Mouse (Mus musculus) ES-E14 (cell line): ENCODE data around the gene Prex1. TPM values are rescaled to one million over a fixed set of nuclear protein-coding genes. Genes with fewer than 3 reads are reported as not detected.
A peak's percentile ranks its signal among the peaks of the same experiment; 100 is the strongest.

Experiments used
- DNase-seq: peaks from one replicate; pipeline ENCODE4 v3.0.0-alpha.2; 2013; ENCODE audit warnings: low read depth, low spot score
- H3K27ac ChIP-seq: 2 replicates; pipeline ENCODE4 v1.5.1; 2012; ENCODE audit warnings: low read depth, mild to moderate bottlenecking, low read length, moderate library complexity, mixed read lengths; ENCODE audit not compliant: poor library complexity, insufficient read depth, severe bottlenecking
- H3K36me3 ChIP-seq: 2 replicates; pipeline ENCODE4 v1.6.1; 2012; ENCODE audit warnings: mild to moderate bottlenecking, low read length, moderate library complexity, mixed read lengths; ENCODE audit not compliant: control insufficient read depth, poor library complexity, insufficient read depth, severe bottlenecking
- H3K4me1 ChIP-seq, 2 experiments: fragments of 150-350 bp in 1 of 2; sonication (generic) in 1 of 2; 2 replicates each; pipeline ENCODE4 v1.6.1; 2012; ENCODE audit warnings: low read length in 2 of 2, mild to moderate bottlenecking in 1 of 2, mixed read lengths in 1 of 2; ENCODE audit not compliant: control insufficient read depth in 2 of 2, insufficient read depth in 2 of 2, poor library complexity in 1 of 2
- H3K4me3 ChIP-seq, 2 experiments: fragments of 150-350 bp in 1 of 2; sonication (generic) in 1 of 2; 2 replicates each; pipeline ENCODE4 v1.5.1; 2012; ENCODE audit warnings: low read length in 2 of 2, low read depth in 1 of 2, mild to moderate bottlenecking in 1 of 2, mixed read lengths in 1 of 2; ENCODE audit not compliant: insufficient read depth in 1 of 2, poor library complexity in 1 of 2, severe bottlenecking in 1 of 2
- H3K9ac ChIP-seq: 2 replicates; pipeline ENCODE4 v1.6.1; 2012; ENCODE audit warnings: low read depth, mild to moderate bottlenecking, low read length, mixed read lengths; ENCODE audit not compliant: poor library complexity, insufficient read depth, severe bottlenecking
- H3K9me3 ChIP-seq: fragments of 150-350 bp; sonication (generic); 2 replicates; pipeline ENCODE4 v1.6.1; 2012; ENCODE audit warnings: low read depth, mild to moderate bottlenecking, low read length; ENCODE audit not compliant: control insufficient read depth, insufficient read depth
- CHD2 ChIP-seq: IDR thresholded peaks from 2 replicates; pipeline ENCODE4 v1.6.1; 2014; ENCODE audit warnings: mild to moderate bottlenecking, low read depth, low read length, inconsistent platforms
- HCFC1 ChIP-seq: IDR thresholded peaks from 2 replicates; pipeline ENCODE4 v1.6.1; 2012; ENCODE audit warnings: low read length, inconsistent platforms, borderline replicate concordance; ENCODE audit not compliant: insufficient read depth
- MAFK ChIP-seq: IDR thresholded peaks from 2 replicates; pipeline ENCODE4 v1.6.1; 2014; ENCODE audit warnings: mild to moderate bottlenecking, low read depth, low read length, inconsistent platforms; ENCODE audit not compliant: insufficient read depth
- ZC3H11A ChIP-seq: IDR thresholded peaks from 2 replicates; pipeline ENCODE4 v1.6.1; 2012; ENCODE audit warnings: low read depth, mild to moderate bottlenecking, inconsistent platforms, low read length, borderline replicate concordance
- ZNF384 ChIP-seq: IDR thresholded peaks from 2 replicates; pipeline ENCODE4 v1.6.1; 2012; ENCODE audit warnings: low read depth, low read length, inconsistent platforms
- in situ Hi-C, 2 experiments: fragments of 600-800 bp; cut with MboI; formaldehyde crosslinking; loops; one replicate each; pipeline ENCODE4 v1.15.1; 2025; ENCODE audit warnings: low sequenced_read_pairs in 2 of 2, inconsistent platforms in 1 of 2; ENCODE audit not compliant: unreplicated experiment in 2 of 2
- total RNA-seq: library from RNA; depleted of rRNA; stranded (reverse); fragments of 300-350 nt; gene quantifications from 2 replicates; pipeline ENCODE4 v1.2.3, GENCODE M21; 2012

Gene Prex1
- total RNA-seq, 1 experiment, result 1.5 TPM

DNA sequence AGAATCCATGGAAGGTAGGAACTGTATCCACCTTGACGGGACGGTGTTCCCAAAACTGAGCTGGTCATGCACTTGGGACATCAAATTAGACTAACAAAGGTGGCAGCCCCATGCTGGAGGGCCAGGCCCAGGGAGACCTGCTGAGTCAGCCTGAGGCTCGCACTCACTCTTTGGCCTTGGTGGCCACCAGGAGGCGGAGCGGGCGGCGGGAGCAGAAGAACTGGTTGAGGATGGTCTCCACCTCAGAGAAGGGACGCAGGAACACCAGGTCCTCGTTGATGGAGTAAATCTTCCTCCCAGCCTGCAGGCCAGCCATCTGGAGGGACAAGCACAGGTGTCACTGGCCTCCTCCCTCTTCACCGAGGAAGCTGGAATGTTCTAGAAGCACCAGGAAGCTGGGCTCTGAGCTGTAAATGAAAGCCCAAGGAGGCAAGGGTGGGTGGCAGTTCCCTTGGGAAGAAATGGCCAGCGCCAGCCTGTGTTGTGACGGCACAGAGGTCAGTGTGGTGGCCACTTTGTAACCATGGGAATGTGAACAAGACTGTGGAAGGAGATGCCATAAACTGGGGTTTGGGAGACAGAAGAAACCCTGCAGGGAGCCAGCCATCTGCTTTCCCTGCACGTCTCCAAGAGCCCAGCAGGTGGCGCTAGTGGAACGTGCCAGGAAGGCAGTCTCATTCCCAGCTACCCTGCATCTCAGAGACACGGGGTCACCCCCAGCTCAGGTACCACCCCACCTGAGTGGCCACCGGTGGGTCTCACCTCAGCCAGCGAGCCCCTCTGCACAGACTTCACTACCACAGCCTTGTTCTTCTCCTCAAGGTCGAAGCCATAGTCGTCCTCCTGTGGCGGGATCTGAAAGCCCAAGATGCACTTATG, 121.4 kb downstream of the Prex1 start:
- Histone ChIP-seq H3K36me3 (no peaks in the 10 kb centered on the region), H3K9me3 (no peaks in the 10 kb centered on the region), H3K27ac (no peak overlapping the region), H3K4me3 (no peak overlapping the region), H3K4me1 (peaks cover 0 to 11% of the 10 kb centered on the region in 2 experiments; a peak in 1 of 4 replicates), H3K9ac (no peak overlapping the region)
- TF ChIP-seq ZC3H11A (peak; percentile 84; the same call in 1 of the 2 replicates), MAFK (peak; percentile 97), HCFC1 (no peak)
- in situ Hi-C loops, result loop anchor here (5.0 to 25.0 kb wide), 2 partner anchors 190 to 195 kb away; partner anchors contain the start of gene Trp53rkb (in 1 of the 2)
- peak; percentile 73 for DNase-seq

DNA sequence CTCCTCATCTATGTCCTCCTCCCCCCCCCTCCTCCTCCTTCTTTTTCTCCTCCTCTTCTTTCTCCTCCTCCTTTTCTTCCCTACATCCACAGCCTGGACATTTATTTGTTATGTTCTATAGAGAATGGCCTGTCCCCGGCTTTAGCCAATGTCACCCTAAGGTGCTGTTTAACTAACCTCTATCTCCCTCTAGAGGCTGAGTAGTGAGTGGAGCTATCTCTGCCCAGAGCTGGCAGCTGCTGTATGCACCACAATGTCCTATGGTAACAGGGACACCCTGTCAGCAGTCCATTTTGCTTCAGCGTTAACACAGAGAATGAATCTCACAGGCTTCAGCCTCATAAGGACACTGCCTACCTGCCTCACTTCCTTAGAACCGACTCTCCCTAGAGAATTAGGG, 129.1 kb downstream of the Prex1 start:
- no peak overlapping the region for H3K4me3 ChIP-seq
- no peak for DNase-seq
- no peak overlapping the region for H3K9ac ChIP-seq
- no peak overlapping the region for H3K27ac ChIP-seq
- in situ Hi-C loops, result loop anchor here in 1 of 2 experiments (25.0 kb wide), 1 partner anchor 203 kb away; the partner anchor contains the start of gene Trp53rkb
- no peaks in the 10 kb centered on the region for H3K36me3 ChIP-seq
- H3K9me3 ChIP-seq, result no peaks in the 10 kb centered on the region
- H3K4me1 ChIP-seq, result peaks cover 0 to 2% of the 10 kb centered on the region in 2 experiments; a peak in 1 of 4 replicates
- TF ChIP-seq CHD2, result no peak
- no peak for TF ChIP-seq ZC3H11A
- TF ChIP-seq HCFC1, result no peak
- TF ChIP-seq MAFK, result no peak
- TF ChIP-seq ZNF384, result no peak

DNA sequence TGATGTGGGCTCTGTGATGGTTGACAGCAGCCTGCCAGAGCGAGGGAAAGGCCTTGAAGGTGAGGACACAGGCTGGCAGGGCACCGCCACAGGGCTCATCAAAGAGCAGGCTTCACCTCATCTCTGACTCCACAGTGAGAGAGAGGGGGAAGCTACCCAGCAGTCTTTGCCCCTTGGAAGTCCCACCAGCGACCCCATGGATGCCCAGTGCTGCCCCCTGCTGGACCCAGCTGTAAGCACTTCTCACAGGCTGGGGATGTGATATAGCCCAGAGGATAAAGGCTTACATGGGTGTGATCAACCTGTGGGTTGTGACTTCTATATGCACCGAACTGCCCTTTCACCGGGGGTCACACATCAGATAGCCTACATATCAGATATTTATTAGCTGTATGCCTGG, 130.3 kb downstream of the Prex1 start:
- Histone ChIP-seq H3K27ac (no peak overlapping the region), H3K9ac (no peak overlapping the region), H3K9me3 (no peaks in the 10 kb centered on the region), H3K36me3 (no peaks in the 10 kb centered on the region), H3K4me3 (no peak overlapping the region), H3K4me1 (peaks cover 0 to 2% of the 10 kb centered on the region in 2 experiments; a peak in 1 of 4 replicates)
- in situ Hi-C loops, result loop anchor here in 1 of 2 experiments (25.0 kb wide), 1 partner anchor 204 kb away; the partner anchor contains the start of gene Trp53rkb
- DNase-seq, result no peak
- no peak for TF ChIP-seq HCFC1
- TF ChIP-seq ZNF384, result no peak
- TF ChIP-seq MAFK, result no peak
- no peak for TF ChIP-seq ZC3H11A
- TF ChIP-seq CHD2, result no peak

DNA sequence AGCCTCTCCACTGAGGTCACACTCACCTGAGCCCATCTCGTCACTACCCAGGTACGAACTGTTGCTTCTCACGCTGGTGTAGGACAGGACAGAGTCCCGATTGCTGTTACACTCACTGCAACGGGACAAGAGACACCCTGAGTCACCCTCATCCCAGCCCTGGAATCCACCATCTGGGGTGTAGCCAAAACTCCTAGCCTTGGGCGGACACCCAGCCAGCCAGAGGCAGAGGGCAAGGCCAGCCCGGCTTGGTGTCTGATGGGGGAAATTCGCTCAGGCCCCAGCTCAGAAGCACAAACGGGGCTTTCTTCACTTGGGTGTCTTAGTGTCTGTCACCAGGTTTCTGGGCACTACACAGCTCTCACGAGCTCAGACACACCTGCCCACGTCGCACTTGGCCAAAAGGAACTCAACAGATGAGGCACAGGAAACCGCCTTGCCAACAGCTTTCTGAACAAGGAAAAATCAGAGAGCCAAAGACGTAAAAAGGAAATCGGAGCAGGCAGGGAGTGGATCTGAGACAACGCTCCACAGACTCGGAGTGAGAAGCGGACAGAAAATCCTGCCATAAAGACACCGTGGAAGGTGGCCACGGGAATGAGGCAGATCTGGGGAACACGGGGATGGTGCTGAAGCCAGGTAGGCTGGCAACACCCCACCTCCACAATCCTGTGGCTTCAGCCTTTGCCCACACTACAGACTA, 131.6 kb downstream of the Prex1 start:
- TF ChIP-seq ZNF384, result no peak
- TF ChIP-seq MAFK, result no peak
- TF ChIP-seq CHD2, result no peak
- no peak for TF ChIP-seq ZC3H11A
- TF ChIP-seq HCFC1, result no peak
- DNase-seq, result no peak
- Histone ChIP-seq H3K4me3 (no peak overlapping the region), H3K27ac (no peak overlapping the region), H3K9ac (no peak overlapping the region), H3K9me3 (no peaks in the 10 kb centered on the region), H3K36me3 (no peaks in the 10 kb centered on the region), H3K4me1 (peaks cover 0 to 2% of the 10 kb centered on the region in 2 experiments; a peak in 1 of 4 replicates)
- in situ Hi-C loops, result loop anchor here in 1 of 2 experiments (25.0 kb wide), 1 partner anchor 205 kb away; the partner anchor contains the start of gene Trp53rkb
